Mouse (Mus musculus) liver, embryonic 12.5 days (tissue): ENCODE results near the gene B4gat1. TPM values are rescaled to one million over a fixed set of nuclear protein-coding genes. Genes with fewer than 3 reads are reported as not detected.

Source experiments
- ATAC-seq: fragments of 200-750 bp; cut with Nextera tagmentation; 2 replicates; pipeline ENCODE4 v1.8.0; 2017; ENCODE audit warnings: moderate number of reproducible peaks, mild to moderate bottlenecking, moderate library complexity
- H3K27ac ChIP-seq: fragments of 300-500 bp; sonication (generic); 2 replicates; pipeline ENCODE4 v1.5.1; 2016; ENCODE audit warnings: mild to moderate bottlenecking
- H3K27me3 ChIP-seq: fragments of 300-500 bp; sonication (generic); replicated peaks from 2 replicates; pipeline ENCODE4 v1.6.1; 2016; ENCODE audit warnings: mild to moderate bottlenecking, moderate library complexity
- H3K36me3 ChIP-seq: fragments of 300-500 bp; sonication (generic); 2 replicates; pipeline ENCODE4 v1.6.1; 2016; ENCODE audit warnings: mild to moderate bottlenecking, moderate library complexity
- H3K4me1 ChIP-seq: fragments of 300-500 bp; sonication (generic); 2 replicates; pipeline ENCODE4 v1.6.1; 2016
- H3K4me2 ChIP-seq: fragments of 300-500 bp; sonication (generic); 2 replicates; pipeline ENCODE4 v1.6.1; 2016; ENCODE audit warnings: mild to moderate bottlenecking, moderate library complexity
- H3K4me3 ChIP-seq: fragments of 300-500 bp; sonication (generic); 2 replicates; pipeline ENCODE4 v1.5.1; 2016; ENCODE audit warnings: mild to moderate bottlenecking, moderate library complexity
- H3K9ac ChIP-seq: fragments of 300-500 bp; sonication (generic); 2 replicates; pipeline ENCODE4 v1.6.1; 2016; ENCODE audit warnings: mild to moderate bottlenecking, moderate library complexity
- H3K9me3 ChIP-seq: fragments of 300-500 bp; sonication (generic); replicated peaks from 2 replicates; pipeline ENCODE4 v1.6.1; 2016; ENCODE audit warnings: mild to moderate bottlenecking, moderate library complexity
- WGBS: fragments of 180-500 bp; shearing (Covaris S2); methylation state at CpG from one replicate; pipeline ENCODE4 v1.1.7; 2016; ENCODE audit not compliant: insufficient replicate concordance; 5-methylcytosine and 5-hydroxymethylcytosine counted together
- polyA plus RNA-seq: library from polyadenylated mRNA; unstranded; fragments of >200 nt; fragmentation: Nextera tagmentation; extraction: Ambion mirVana; gene quantifications from 2 replicates; pipeline ENCODE4 v1.2.1, GENCODE M21; 2016

B4gat1 gene
- polyA plus RNA-seq, 1 experiment from 2014 or later: 13.2 TPM

GRCm38 (mm10) chr19:5067040-5067799 lies 28.6 kb downstream of the B4gat1 start:
- H3K27me3 ChIP-seq: peaks cover 55% of the 10 kb centered on the region
- no peaks in the 10 kb centered on the region for H3K36me3 ChIP-seq
- peak overlapping the region; percentile 83 for H3K27ac ChIP-seq
- WGBS: 4% methylated on average over 15 of the region's 15 CpGs
- peak overlapping the region; percentile 56 for H3K4me3 ChIP-seq
- peak overlapping the region; percentile 71 for H3K9ac ChIP-seq
- peaks cover 70% of the 10 kb centered on the region for H3K4me1 ChIP-seq
- peak; percentile 85 for ATAC-seq
- H3K4me2 ChIP-seq: peak overlapping the region; percentile 92
- no peaks in the 10 kb centered on the region for H3K9me3 ChIP-seq

- no peaks in the 10 kb centered on the region for H3K36me3 ChIP-seq
- peak within 1 kb of the TSS; percentile 56 for H3K4me3 ChIP-seq
- H3K9me3 ChIP-seq: no peaks in the 10 kb centered on the region
- peaks cover 48% of the 10 kb centered on the region for H3K27me3 ChIP-seq
- 2% methylated on average over 56 of the region's 56 CpGs for WGBS
- ATAC-seq: peak; percentile 17
- peaks cover 72% of the 10 kb centered on the region for H3K4me1 ChIP-seq
- H3K27ac ChIP-seq: peak within 1 kb of the TSS; percentile 83
- peak within 1 kb of the TSS; percentile 71 for H3K9ac ChIP-seq
- peak within 1 kb of the TSS; percentile 92 for H3K4me2 ChIP-seq
Observed at GRCm38 (mm10) chr19:5067867-5068569, 29.4 kb downstream of the B4gat1 start, which contains the start of gene Cd248. Cd248 (plus strand) TSS chr19:5068078.

- Histone ChIP-seq H3K4me2 (peak overlapping the region; percentile 92), H3K9ac (peak overlapping the region; percentile 71), H3K27me3 (peaks cover 52% of the 10 kb centered on the region), H3K4me1 (peaks cover 73% of the 10 kb centered on the region), H3K36me3 (no peaks in the 10 kb centered on the region), H3K27ac (peak overlapping the region; percentile 83; the same call in 1 of the 2 replicates), H3K9me3 (no peaks in the 10 kb centered on the region), H3K4me3 (peak overlapping the region; percentile 56)
- ATAC-seq: no peak
- WGBS: 45% methylated on average over 21 of the region's 21 CpGs
Observed at GRCm38 (mm10) chr19:5068570-5069234, 30.1 kb downstream of the B4gat1 start.

GRCm38 (mm10) chr19:5069486-5069885 lies 30.9 kb downstream of the B4gat1 start:
- no peak for ATAC-seq
- H3K9me3 ChIP-seq: no peaks in the 10 kb centered on the region
- peak overlapping the region; percentile 92 for H3K4me2 ChIP-seq
- H3K27ac ChIP-seq: no peak overlapping the region
- no peaks in the 10 kb centered on the region for H3K36me3 ChIP-seq
- no peak overlapping the region for H3K4me3 ChIP-seq
- no peak overlapping the region for H3K9ac ChIP-seq
- peaks cover 60% of the 10 kb centered on the region for H3K27me3 ChIP-seq
- peaks cover 73% of the 10 kb centered on the region for H3K4me1 ChIP-seq
- 63% methylated on average over 5 of the region's 5 CpGs for WGBS

- peaks cover 71% of the 10 kb centered on the region for H3K4me1 ChIP-seq
- peaks cover 65% of the 10 kb centered on the region for H3K27me3 ChIP-seq
- H3K9me3 ChIP-seq: no peaks in the 10 kb centered on the region
- peak overlapping the region; percentile 92 for H3K4me2 ChIP-seq
- whole genome bisulfite sequencing: 66% methylated on average over 7 of the region's 7 CpGs
- ATAC-seq: no peak
- H3K9ac ChIP-seq: no peak overlapping the region
- 0 out of 2 replicates have a peak overlapping the region, but pooled peaks have one; percentile 2 for H3K4me3 ChIP-seq
- H3K36me3 ChIP-seq: no peaks in the 10 kb centered on the region
- H3K27ac ChIP-seq: no peak overlapping the region
Observed at GRCm38 (mm10) chr19:5069978-5070377, 31.4 kb downstream of the B4gat1 start.

DNA sequence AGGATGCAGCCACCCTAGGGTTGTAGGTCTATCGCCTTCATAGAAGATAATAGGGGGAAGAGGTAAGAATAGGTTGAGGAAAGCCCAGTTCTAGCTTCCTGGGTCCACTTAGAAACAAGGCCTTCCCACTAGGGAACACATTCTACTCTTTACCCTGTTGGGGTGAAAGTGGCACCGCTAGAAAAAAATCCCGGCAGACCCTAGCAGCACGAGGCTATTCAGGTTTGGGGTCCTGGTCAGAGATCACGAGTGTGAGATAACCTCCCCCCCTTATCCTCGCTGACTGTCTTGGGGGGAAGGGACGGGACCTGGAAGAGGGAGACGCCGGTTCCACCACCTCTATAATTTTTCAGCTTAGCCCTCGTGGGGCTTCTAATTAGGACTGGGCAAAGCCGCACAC lies 32.5 kb downstream of the B4gat1 start:
- 14% methylated on average over 11 of the region's 11 CpGs for WGBS
- peak overlapping the region; percentile 92 for H3K4me2 ChIP-seq
- peak overlapping the region; percentile 64 for H3K27ac ChIP-seq
- no peak for ATAC-seq
- H3K27me3 ChIP-seq: peaks cover 76% of the 10 kb centered on the region
- H3K36me3 ChIP-seq: no peaks in the 10 kb centered on the region
- peaks cover 64% of the 10 kb centered on the region for H3K4me1 ChIP-seq
- no peak overlapping the region for H3K9ac ChIP-seq
- H3K4me3 ChIP-seq: peak overlapping the region; percentile 57
- H3K9me3 ChIP-seq: no peaks in the 10 kb centered on the region

DNA sequence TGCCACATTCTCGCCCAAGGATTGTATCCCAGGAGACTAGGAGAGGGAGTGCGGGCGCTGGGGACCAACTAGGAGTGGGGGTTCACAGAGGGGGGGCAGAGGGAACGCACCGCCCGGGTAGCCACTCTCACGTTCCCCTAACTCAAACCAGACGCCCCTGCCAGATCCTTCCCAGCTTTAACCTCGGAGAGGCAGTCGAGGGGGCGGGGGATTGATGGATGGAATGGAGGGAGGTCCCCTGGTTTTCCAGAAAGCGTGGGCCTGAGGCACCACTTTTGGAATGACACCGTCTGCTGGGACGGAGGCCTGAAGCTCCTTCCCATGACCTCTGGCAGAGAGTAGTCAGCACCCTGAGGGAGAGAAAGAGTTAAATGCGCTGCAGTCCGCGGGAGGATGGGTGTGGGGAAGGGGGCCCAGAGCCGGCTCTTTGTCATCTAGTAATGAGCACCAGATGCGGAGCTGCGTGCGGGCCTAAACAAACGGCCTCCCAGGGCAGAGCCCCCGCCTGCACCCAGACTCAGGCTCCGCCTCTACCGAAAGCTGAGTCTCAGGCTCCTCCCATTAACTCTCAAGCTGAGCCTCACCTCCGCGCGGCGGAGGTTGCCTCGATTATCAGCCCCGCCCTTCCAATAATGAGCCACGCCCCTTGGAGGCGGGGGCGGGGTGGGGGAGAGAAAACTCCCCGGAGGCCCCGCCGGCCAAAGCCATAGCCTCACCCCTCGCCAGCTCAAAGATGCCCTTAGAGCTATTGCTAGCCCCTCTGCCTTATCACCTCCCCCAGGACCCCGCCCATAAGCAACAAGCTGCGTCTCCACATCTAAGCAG lies 33.1 kb downstream of the B4gat1 start:
- H3K36me3 ChIP-seq: no peaks in the 10 kb centered on the region
- no peaks in the 10 kb centered on the region for H3K9me3 ChIP-seq
- peak overlapping the region; percentile 57 for H3K4me3 ChIP-seq
- 4% methylated on average over 40 of the region's 40 CpGs for WGBS
- ATAC-seq: peak; percentile 77
- H3K4me2 ChIP-seq: peak overlapping the region; percentile 92
- H3K27ac ChIP-seq: peak overlapping the region; percentile 64
- H3K9ac ChIP-seq: peak overlapping the region; percentile 54
- peaks cover 81% of the 10 kb centered on the region for H3K27me3 ChIP-seq
- peaks cover 63% of the 10 kb centered on the region for H3K4me1 ChIP-seq

DNA sequence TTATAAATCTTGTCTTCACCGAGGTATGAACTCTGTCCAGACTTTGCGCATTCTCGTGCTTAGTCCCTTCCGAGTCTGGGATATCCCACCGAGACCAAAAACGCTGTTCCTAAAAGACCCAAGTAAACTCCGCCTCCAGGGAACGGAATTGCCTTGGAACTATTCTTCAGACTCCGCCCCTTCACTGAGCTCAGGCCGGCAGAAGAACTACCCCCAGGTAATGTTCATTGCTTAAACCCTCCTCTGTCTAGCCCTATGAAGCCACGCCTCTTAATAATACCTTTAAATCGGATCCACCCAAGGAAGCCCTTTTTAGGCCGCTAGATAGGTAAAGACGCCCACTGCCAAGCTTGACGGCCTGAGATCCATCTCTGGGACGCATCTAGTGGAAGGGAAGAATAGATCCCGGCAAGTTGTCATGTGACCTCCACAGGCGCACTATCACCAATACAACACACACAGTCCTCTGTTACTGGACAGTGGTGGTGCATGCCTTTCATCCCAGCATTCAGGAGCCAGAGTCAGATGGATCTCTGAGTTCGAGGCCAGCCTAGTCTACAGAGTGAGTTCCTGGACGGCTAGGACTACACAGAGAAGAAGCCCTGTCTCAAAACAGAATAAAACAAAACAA lies 33.9 kb downstream of the B4gat1 start:
- no peaks in the 10 kb centered on the region for H3K9me3 ChIP-seq
- peak overlapping the region; percentile 57 for H3K4me3 ChIP-seq
- peak overlapping the region; percentile 64 for H3K27ac ChIP-seq
- H3K9ac ChIP-seq: peak overlapping the region; percentile 54
- peaks cover 74% of the 10 kb centered on the region for H3K27me3 ChIP-seq
- no peaks in the 10 kb centered on the region for H3K36me3 ChIP-seq
- WGBS: 6% methylated on average over 20 of the region's 20 CpGs
- peak; percentile 29; the same call in 1 of the 2 replicates for ATAC-seq
- H3K4me2 ChIP-seq: peak overlapping the region; percentile 92
- H3K4me1 ChIP-seq: peaks cover 56% of the 10 kb centered on the region

DNA sequence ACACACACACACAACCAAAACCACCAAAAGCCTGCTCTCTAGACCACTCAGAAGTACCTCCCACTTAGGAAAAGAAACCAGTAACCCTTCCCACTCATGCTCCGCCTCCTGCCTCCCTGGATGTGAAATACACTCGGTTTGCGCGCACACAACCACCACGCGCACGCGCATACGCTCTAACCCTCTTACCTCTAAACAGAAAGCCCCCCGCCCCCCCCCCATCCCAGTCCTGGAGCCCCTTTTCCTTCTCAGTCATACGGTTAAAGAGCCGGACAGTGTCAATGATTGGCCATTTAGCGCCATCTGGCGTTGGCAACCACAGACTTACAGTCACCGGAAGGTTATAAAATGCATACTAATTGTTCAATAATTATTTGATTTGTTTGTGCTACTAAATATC lies 34.4 kb downstream of the B4gat1 start:
- 2% methylated on average over 15 of the region's 15 CpGs for WGBS
- Histone ChIP-seq H3K27me3 (peaks cover 69% of the 10 kb centered on the region), H3K4me1 (peaks cover 51% of the 10 kb centered on the region), H3K27ac (no peak overlapping the region), H3K4me3 (peak overlapping the region; percentile 57), H3K9ac (peak overlapping the region; percentile 14; the same call in 1 of the 2 replicates), H3K4me2 (peak overlapping the region; percentile 92), H3K9me3 (no peaks in the 10 kb centered on the region), H3K36me3 (no peaks in the 10 kb centered on the region)
- ATAC-seq: peak; percentile 3; the same call in 1 of the 2 replicates

DNA sequence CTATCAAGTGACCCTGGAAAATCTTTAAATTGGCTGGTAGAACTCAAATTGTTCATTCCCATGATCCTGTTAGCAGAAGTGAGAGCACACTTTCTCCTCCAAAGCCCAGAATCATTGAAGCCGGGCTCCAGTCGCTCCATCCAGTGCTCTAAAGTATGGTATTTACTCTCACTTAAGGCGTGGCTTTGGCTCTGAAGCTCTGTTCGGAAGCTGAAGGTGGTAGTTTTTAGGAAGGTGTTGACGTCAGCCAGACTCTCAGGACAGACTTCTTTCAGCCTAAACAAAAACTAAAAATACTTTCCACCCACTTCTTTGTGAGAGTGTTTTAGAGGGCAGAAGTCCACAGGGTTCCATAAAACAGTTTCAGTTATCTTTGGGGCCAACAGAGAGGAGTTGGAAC lies 34.9 kb downstream of the B4gat1 start:
- Histone ChIP-seq H3K36me3 (no peaks in the 10 kb centered on the region), H3K4me2 (no peak overlapping the region), H3K9me3 (no peaks in the 10 kb centered on the region), H3K4me3 (no peak overlapping the region), H3K27me3 (peaks cover 69% of the 10 kb centered on the region), H3K9ac (no peak overlapping the region), H3K27ac (no peak overlapping the region), H3K4me1 (peaks cover 46% of the 10 kb centered on the region)
- WGBS: 39% methylated on average over 5 of the region's 5 CpGs
- ATAC-seq: no peak

- H3K36me3 ChIP-seq: no peaks in the 10 kb centered on the region
- no peak overlapping the region for H3K27ac ChIP-seq
- no peaks in the 10 kb centered on the region for H3K4me1 ChIP-seq
- no peak overlapping the region for H3K9ac ChIP-seq
- WGBS: 85% methylated on average over 1 of the region's 1 CpGs
- H3K9me3 ChIP-seq: no peaks in the 10 kb centered on the region
- ATAC-seq: no peak
- H3K4me2 ChIP-seq: no peak overlapping the region
- peaks cover 81% of the 10 kb centered on the region for H3K27me3 ChIP-seq
- H3K4me3 ChIP-seq: no peak overlapping the region
Observed at GRCm38 (mm10) chr19:5079279-5079678, 40.7 kb downstream of the B4gat1 start.
